Mouse (Mus musculus): ENCODE results near the gene Gm13101. TPM values are rescaled to one million over a fixed set of nuclear protein-coding genes. Genes with fewer than 3 reads are reported as not detected.
"Not testable (repeated sequence)": the region's sequence is repeated elsewhere in the genome, so short reads cannot be mapped to it uniquely, and the experiment has no call there.

The Gm13101 gene
- not detected for polyA plus RNA-seq (2012; fragmentation: generic; extraction: Trizol)
- long read RNA-seq, experiment 1, result 0 reads
- long read RNA-seq, experiment 2, result 0 reads

DNA sequence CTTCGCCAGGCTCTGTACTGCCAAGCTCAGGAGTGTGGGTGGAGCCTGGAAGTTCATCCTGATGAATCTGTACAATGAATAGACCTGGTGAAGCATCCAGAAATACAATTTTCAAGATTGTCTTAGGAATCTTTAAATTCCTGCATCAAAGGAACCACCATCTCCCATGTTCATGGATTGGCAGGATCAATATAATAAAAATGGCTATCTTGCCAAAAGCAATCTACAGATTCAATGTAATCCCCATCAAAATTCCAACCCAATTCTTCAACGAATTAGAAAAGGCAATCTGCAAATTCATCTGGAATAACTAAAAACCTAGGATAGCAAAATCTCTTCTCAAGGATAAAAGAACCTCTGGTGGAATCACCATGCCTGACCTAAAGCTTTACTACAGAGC, at the start of gene Gm13101:
Gm13101 (minus strand) TSS at position 101 of the 400 bp plus-strand sequence.
- not testable (repeated sequence) for H3K79me2 ChIP-seq (ENCODE audit: control insufficient read depth, insufficient read depth); H3K4me3 ChIP-seq (ENCODE audit: insufficient read depth, poor library complexity, severe bottlenecking); H3K79me3 ChIP-seq (ENCODE audit: low read depth)

DNA sequence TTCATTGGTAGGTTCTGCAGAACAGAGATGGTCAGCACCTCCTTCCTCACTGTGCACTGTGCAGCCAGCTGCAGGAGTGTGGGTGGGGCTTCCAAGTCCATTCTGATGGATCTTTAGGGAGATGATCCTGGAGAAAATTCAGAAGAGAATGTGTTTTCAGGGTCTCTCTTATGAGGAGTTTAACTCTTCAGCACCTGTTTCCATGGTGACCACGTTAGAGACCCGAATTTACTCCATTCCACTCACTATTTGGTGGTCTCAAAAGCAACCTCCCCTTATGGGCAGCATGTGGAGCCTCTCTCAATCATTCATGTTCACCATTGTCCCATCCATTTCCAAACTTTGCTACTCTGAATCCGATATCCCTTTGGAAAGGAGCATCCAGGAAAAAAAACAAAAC, 27.5 kb upstream of the Gm13101 start, which contains the start of gene Pramef17:
Pramef17 (minus strand) TSS at position 101 of the 400 bp plus-strand sequence.
- not testable (repeated sequence) for H3K79me2 ChIP-seq (ENCODE audit: control insufficient read depth, insufficient read depth); H3ac ChIP-seq (ENCODE audit: control insufficient read depth, insufficient read length, low read depth); H3K27me3 ChIP-seq (ENCODE audit: control insufficient read depth, insufficient read depth, insufficient read length); H3K36me3 ChIP-seq (ENCODE audit: control insufficient read depth, insufficient read depth); H3K79me3 ChIP-seq (ENCODE audit: low read depth); H3K4me3 ChIP-seq (ENCODE audit: insufficient read depth, poor library complexity, severe bottlenecking)

More for the DNA sequence above, at the start of gene Gm13101:
- not testable (repeated sequence) for H3K36me3 ChIP-seq (ENCODE audit: control insufficient read depth, insufficient read depth); H3K27me3 ChIP-seq (ENCODE audit: control insufficient read depth, insufficient read depth, insufficient read length); H3ac ChIP-seq (ENCODE audit: control insufficient read depth, insufficient read length, low read depth)

GRCm38 (mm10) chr4:143988126-143988525, 21.4 kb upstream of the Gm13101 start:
- not testable (repeated sequence) for H3K4me3 ChIP-seq (ENCODE audit: insufficient read depth, poor library complexity, severe bottlenecking); H3ac ChIP-seq (ENCODE audit: control insufficient read depth, insufficient read length, low read depth); H3K27me3 ChIP-seq (ENCODE audit: control insufficient read depth, insufficient read depth, insufficient read length); H3K79me3 ChIP-seq (ENCODE audit: low read depth); H3K79me2 ChIP-seq (ENCODE audit: control insufficient read depth, insufficient read depth); H3K36me3 ChIP-seq (ENCODE audit: control insufficient read depth, insufficient read depth)

DNA sequence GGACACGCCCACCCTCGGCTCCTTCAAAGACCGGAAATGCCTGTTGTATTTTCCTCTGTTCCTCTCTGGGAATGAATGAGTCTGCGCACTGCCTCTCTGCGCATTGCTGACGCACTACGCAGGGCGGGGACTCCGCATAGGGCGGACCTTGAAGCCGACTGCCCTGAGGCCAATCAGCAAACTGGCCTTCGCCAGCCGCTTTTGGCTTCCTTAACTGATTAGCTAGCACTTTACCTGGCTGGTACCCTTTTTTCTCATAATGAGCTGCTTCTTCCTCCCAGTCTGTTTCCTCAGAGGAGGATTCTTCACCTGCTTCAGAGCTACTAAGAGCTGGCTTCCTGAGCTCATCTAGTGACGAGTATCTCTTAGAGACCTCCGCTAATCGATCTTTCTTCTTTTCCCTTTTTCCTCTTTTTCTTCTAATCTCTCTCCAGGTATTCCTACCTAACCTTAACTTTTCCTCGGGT, 20.8 kb upstream of the Gm13101 start:
- not testable (repeated sequence) for H3K4me3 ChIP-seq (ENCODE audit: insufficient read depth, poor library complexity, severe bottlenecking); H3K79me3 ChIP-seq (ENCODE audit: low read depth); H3K79me2 ChIP-seq (ENCODE audit: control insufficient read depth, insufficient read depth); H3K27me3 ChIP-seq (ENCODE audit: control insufficient read depth, insufficient read depth, insufficient read length); H3ac ChIP-seq (ENCODE audit: control insufficient read depth, insufficient read length, low read depth); H3K36me3 ChIP-seq (ENCODE audit: control insufficient read depth, insufficient read depth)

GRCm38 (mm10) chr4:143985733-143986132, 19.0 kb upstream of the Gm13101 start:
- H3K79me2 ChIP-seq (ENCODE audit: control insufficient read depth, insufficient read depth); H3K79me3 ChIP-seq (ENCODE audit: low read depth); H3K27me3 ChIP-seq (ENCODE audit: control insufficient read depth, insufficient read depth, insufficient read length): not testable (repeated sequence)

GRCm38 (mm10) chr4:143985165-143985564, 18.4 kb upstream of the Gm13101 start:
- H3ac ChIP-seq (ENCODE audit: control insufficient read depth, insufficient read length, low read depth); H3K79me3 ChIP-seq (ENCODE audit: low read depth); H3K4me3 ChIP-seq (ENCODE audit: insufficient read depth, poor library complexity, severe bottlenecking); H3K79me2 ChIP-seq (ENCODE audit: control insufficient read depth, insufficient read depth); H3K27me3 ChIP-seq (ENCODE audit: control insufficient read depth, insufficient read depth, insufficient read length); H3K36me3 ChIP-seq (ENCODE audit: control insufficient read depth, insufficient read depth): not testable (repeated sequence)

More at GRCm38 (mm10) chr4:143985733-143986132, 19.0 kb upstream of the Gm13101 start:
- not testable (repeated sequence) for H3K36me3 ChIP-seq (ENCODE audit: control insufficient read depth, insufficient read depth); H3K4me3 ChIP-seq (ENCODE audit: insufficient read depth, poor library complexity, severe bottlenecking); H3ac ChIP-seq (ENCODE audit: control insufficient read depth, insufficient read length, low read depth)

DNA sequence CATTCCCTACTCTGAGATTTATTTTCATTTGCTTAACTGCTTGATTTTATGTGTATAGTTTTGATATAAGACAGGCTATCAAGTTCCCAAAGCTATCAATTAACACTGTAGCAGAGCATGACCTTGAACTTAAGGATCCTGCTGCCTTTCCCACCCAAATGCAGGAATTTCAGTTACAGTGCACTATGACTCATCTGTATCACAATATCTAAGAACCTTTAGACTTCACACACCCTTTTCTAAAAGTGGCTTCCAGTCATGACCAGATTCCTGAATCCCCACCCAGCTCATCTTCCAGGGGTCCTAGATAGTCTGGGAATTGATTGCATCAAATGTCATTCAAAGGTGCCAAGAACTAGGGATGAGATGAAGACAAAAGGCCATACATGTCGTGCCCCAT, 16.7 kb upstream of the Gm13101 start:
- not testable (repeated sequence) for H3K79me2 ChIP-seq (ENCODE audit: control insufficient read depth, insufficient read depth); H3K27me3 ChIP-seq (ENCODE audit: control insufficient read depth, insufficient read depth, insufficient read length); H3K36me3 ChIP-seq (ENCODE audit: control insufficient read depth, insufficient read depth); H3K4me3 ChIP-seq (ENCODE audit: insufficient read depth, poor library complexity, severe bottlenecking); H3ac ChIP-seq (ENCODE audit: control insufficient read depth, insufficient read length, low read depth); H3K79me3 ChIP-seq (ENCODE audit: low read depth)

DNA sequence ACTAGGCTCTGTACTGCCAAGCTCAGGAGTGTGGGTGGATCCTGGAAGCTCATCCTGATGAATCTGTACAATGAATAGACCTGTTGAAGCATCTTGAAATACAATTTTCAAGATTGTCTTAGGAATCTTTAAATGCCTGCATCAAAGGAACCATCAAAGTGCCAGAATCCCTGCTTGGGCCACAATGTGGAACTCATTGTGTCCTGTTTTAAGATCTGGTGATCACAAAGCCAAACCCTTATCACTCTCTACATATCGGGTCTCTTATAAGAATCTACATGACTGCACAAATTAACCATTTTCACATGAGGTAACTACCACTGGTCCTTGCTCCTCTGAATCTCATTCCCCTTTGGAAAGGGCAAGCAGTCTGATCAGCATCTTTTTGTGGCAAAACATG, 15.8 kb downstream of the Gm13101 start, which contains the start of gene Pramef25:
Pramef25 (minus strand) TSS at position 101 of the 400 bp plus-strand sequence.
- H3K27me3 ChIP-seq (ENCODE audit: control insufficient read depth, insufficient read depth, insufficient read length); H3ac ChIP-seq (ENCODE audit: control insufficient read depth, insufficient read length, low read depth); H3K4me3 ChIP-seq (ENCODE audit: insufficient read depth, poor library complexity, severe bottlenecking); H3K79me3 ChIP-seq (ENCODE audit: low read depth); H3K79me2 ChIP-seq (ENCODE audit: control insufficient read depth, insufficient read depth); H3K36me3 ChIP-seq (ENCODE audit: control insufficient read depth, insufficient read depth): not testable (repeated sequence)

Other genes starting within 250 kb of the Gm13101 start
- 0.09 TPM for gene Gm13078, start 247.5 kb downstream of the Gm13101 start, polyA plus RNA-seq (2012; fragmentation: generic; extraction: Trizol)
- not detected for gene Gm13023, start 177.6 kb downstream of the Gm13101 start, polyA plus RNA-seq (2012; fragmentation: generic; extraction: Trizol)
- gene Gm13084, start 150.9 kb downstream of the Gm13101 start, polyA plus RNA-seq (2012; fragmentation: generic; extraction: Trizol), result not detected
- gene Gm13103, start 120.5 kb downstream of the Gm13101 start, polyA plus RNA-seq (2012; fragmentation: generic; extraction: Trizol), result not detected
- 0.07 TPM for gene Pramef6, start 66.6 kb downstream of the Gm13101 start, polyA plus RNA-seq (2012; fragmentation: generic; extraction: Trizol)
- gene Pramef25, start 15.9 kb downstream of the Gm13101 start, polyA plus RNA-seq (2012; fragmentation: generic; extraction: Trizol), result 0.04 TPM
- gene Pramef17, start 27.4 kb upstream of the Gm13101 start, polyA plus RNA-seq (2012; fragmentation: generic; extraction: Trizol), result not detected
- gene Pramel4, start 92.2 kb upstream of the Gm13101 start, polyA plus RNA-seq (2012; fragmentation: generic; extraction: Trizol), result not detected
- not detected for gene Gm13102, start 139.5 kb upstream of the Gm13101 start, polyA plus RNA-seq (2012; fragmentation: generic; extraction: Trizol)
- gene Oog3, start 195.7 kb upstream of the Gm13101 start, polyA plus RNA-seq (2012; fragmentation: generic; extraction: Trizol), result not detected
- not detected for gene Oog2, start 223.8 kb upstream of the Gm13101 start, polyA plus RNA-seq (2012; fragmentation: generic; extraction: Trizol)
- not detected for gene C87977, start 246.4 kb upstream of the Gm13101 start, polyA plus RNA-seq (2012; fragmentation: generic; extraction: Trizol)

Data from C2C12 (cell line).